Mouse (Mus musculus) midbrain, embryonic 13.5 days (tissue): ENCODE measurements around the gene Itprid2. TPM values are rescaled to one million over a fixed set of nuclear protein-coding genes. Genes with fewer than 3 reads are reported as not detected.

Experiments
- polyA plus RNA-seq: library from polyadenylated mRNA; unstranded; fragments of >200 nt; fragmentation: Nextera tagmentation; extraction: Ambion mirVana; gene quantifications from 2 replicates; pipeline ENCODE4 v1.2.1, GENCODE M21; 2015

Itprid2 gene
- polyA plus RNA-seq, 1 experiment from 2014 or later: 3.5 TPM

Other genes with a start within 250 kb of the Itprid2 start
- gene Neurod1, start 178.6 kb upstream of the Itprid2 start, polyA plus RNA-seq: 38.5 and 38.8 TPM in 2 replicates
- 1.6 and 2.6 TPM in 2 replicates for gene Cerkl, start 178.6 kb upstream of the Itprid2 start, polyA plus RNA-seq
- gene Ppp1r1c, start 72.4 kb downstream of the Itprid2 start, polyA plus RNA-seq: 2.7 and 3.2 TPM in 2 replicates